Comparison of ENCODE assay signal across 8 mouse cellular contexts in the genomic region with DNA sequence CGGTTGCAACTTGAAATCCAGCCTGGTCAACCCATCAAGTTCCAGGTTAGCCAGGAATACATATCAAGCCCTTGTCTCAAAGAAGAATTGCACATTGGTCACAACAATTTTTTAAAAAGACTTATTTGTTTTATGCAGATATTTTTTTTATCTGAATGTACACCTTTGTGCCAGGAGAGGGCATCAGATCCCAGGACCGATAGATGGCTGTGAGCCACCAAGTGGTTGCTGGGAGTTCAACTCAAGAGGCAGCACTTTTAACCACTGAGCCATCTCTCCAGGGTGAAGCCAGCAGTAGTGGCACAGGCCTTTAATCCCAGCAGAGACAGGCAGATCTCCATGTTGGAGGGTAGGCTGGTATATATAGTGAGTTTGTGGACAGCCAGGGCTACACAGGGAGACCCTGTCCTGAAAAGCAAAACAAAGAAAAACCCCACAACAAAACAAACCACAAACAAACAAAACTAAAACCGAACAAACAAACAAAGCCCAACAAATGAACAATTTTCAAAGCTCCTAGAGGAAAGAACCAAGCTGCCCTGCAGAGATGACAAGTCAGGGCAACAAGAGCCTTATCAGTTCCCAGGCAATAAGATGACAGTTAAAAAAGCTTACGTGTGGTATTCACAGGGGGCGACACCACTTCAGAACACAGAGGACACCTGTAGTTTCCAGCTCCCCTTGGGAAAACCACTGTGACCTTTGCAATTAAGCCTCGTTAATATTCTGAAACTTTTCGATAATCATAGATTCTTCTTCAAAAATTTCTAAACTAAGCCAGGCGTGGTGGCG. TPM values are rescaled to one million over a fixed set of nuclear protein-coding genes. Genes with fewer than 3 reads are reported as not detected.
DNase-seq lines count a peak whose midpoint lies in the region; ATAC-seq and TF ChIP-seq lines count a peak whose summit lies in the region.
"Had no signal": no experiment of that assay in that cellular context is flagged by ENCODE, and none has a peak within 500 bp of the region (broad histone marks: within the 10 kb centered on the region; RNA-seq: fewer than 3 reads in every experiment).

No protein-coding gene starts in this region.

- dilution Hi-C loops in CH12.LX (cut with MboI; ENCODE audit: extremely low pct_ligation_motif_present, extremely low pct_unique_long_range_greater_than_20kb, low sequenced_read_pairs), result no loop called here

- no peaks in the 10 kb centered on the region for H3K36me3 ChIP-seq in kidney, embryonic 16.5 days (ENCODE audit: insufficient read depth, low read length)
- H3K36me3 ChIP-seq in CH12.LX (replicated peaks in 1 of 2; ENCODE audit: control insufficient read depth in 1 of 2, insufficient read depth in 1 of 2, low read length in 1 of 2), result no peaks in the 10 kb centered on the region
- H3K36me3 ChIP-seq: limb, embryonic 15.5 days had no signal

- TF ChIP-seq POLR2A in CH12.LX (IDR thresholded peaks at IDR 0.05; ENCODE audit: low read depth, low read length), result no peak

- ATAC-seq in kidney, embryonic 16.5 days (ENCODE audit: low FRiP score, low TSS enrichment), result no peak

- H3K27ac ChIP-seq in kidney, embryonic 16.5 days (ENCODE audit: low read length), result no peak overlapping the region
- H3K27ac ChIP-seq in CH12.LX (ENCODE audit: insufficient read depth, low read depth), result no peak overlapping the region
- H3K27ac ChIP-seq: limb, embryonic 15.5 days had no signal

- H3K4me1 ChIP-seq in kidney, embryonic 16.5 days (ENCODE audit: insufficient read depth, low read length), result peaks cover 9% of the 10 kb centered on the region
- H3K4me1 ChIP-seq in CH12.LX (ENCODE audit: control insufficient read depth in 1 of 2, insufficient read depth in 2 of 2), result peaks cover 7 to 36% of the 10 kb centered on the region in 2 experiments

- 75% methylated on average over 9 of the region's 9 CpGs for WGBS in kidney, embryonic 16.5 days

- H3K9me3 ChIP-seq in kidney, embryonic 16.5 days (ENCODE audit: low read length), result no peaks in the 10 kb centered on the region
- H3K9me3 ChIP-seq in CH12.LX (replicated peaks; ENCODE audit: low read length), result no peaks in the 10 kb centered on the region
- H3K9me3 ChIP-seq: limb, embryonic 15.5 days had no signal

- H3K79me2 ChIP-seq in CH12.LX (replicated peaks; ENCODE audit: control insufficient read depth, extremely low read depth, insufficient read depth, poor library complexity, severe bottlenecking), result peaks cover 4% of the 10 kb centered on the region; the same call in 1 of the 2 replicates

- H3K9ac ChIP-seq in kidney, embryonic 16.5 days (replicated peaks; ENCODE audit: low read length), result no peak overlapping the region
- no peak overlapping the region for H3K9ac ChIP-seq in CH12.LX (ENCODE audit: insufficient read depth, low read depth)
- H3K9ac ChIP-seq: limb, embryonic 15.5 days had no signal

- in situ Hi-C loops in CH12.LX (cut with MboI; ENCODE audit: low pct_ligation_motif_present, low pct_unique_long_range_greater_than_20kb, low sequenced_read_pairs), result loop anchor here (5.0 kb wide), 1 partner anchor 42 kb away; a partner anchor contains a TSS

- H3K4me3 ChIP-seq in kidney, embryonic 16.5 days (ENCODE audit: low read length), result no peak overlapping the region
- no peak overlapping the region for H3K4me3 ChIP-seq in CH12.LX (replicated peaks in 1 of 3; ENCODE audit: low read depth in 2 of 3, low read length in 2 of 3, poor library complexity in 1 of 3)
- H3K4me3 ChIP-seq: limb, embryonic 15.5 days had no signal

- TF ChIP-seq EP300 in CH12.LX (IDR thresholded peaks at IDR 0.05; ENCODE audit: low read length), result no peak

- peak; percentile 45 for DNase-seq in kidney, adult 18-20 months
- DNase-seq in CH12.LX (ENCODE audit: extremely low read depth) (peak; percentile 71), adipocyte (ENCODE audit: low spot score) (peak; percentile 81)
- peak; percentile 67 to 70 for DNase-seq in kidney, postnatal 36 days
- DNase-seq in natural killer cell, adult 2 months (ENCODE audit: low spot score in 2 of 2), result peak; percentile 60 to 71
- DNase-seq in ovary, postnatal 10 days (ENCODE audit: low spot score), result no peak

- no peak overlapping the region for H3K4me2 ChIP-seq in kidney, embryonic 16.5 days (replicated peaks; ENCODE audit: low read depth, low read length)
- H3K4me2 ChIP-seq in CH12.LX (ENCODE audit: insufficient read depth, low read depth, poor library complexity, severe bottlenecking), result no peak overlapping the region
- H3K4me2 ChIP-seq: limb, embryonic 15.5 days had no signal

- no peaks in the 10 kb centered on the region for H3K27me3 ChIP-seq in kidney, embryonic 16.5 days (ENCODE audit: insufficient read depth, low read length)
- no peaks in the 10 kb centered on the region for H3K27me3 ChIP-seq in CH12.LX (replicated peaks)
- H3K27me3 ChIP-seq: limb, embryonic 15.5 days had no signal

- TF ChIP-seq CTCF in CH12.LX (conservative IDR thresholded peaks at IDR 0.05 in 1 of 2, IDR thresholded peaks at IDR 0.05 in 1 of 2; ENCODE audit: low read depth in 2 of 2, low read length in 2 of 2), result peak; percentile 23 to 99; a peak in 3 of 4 replicates

- peak; percentile 53 for TF ChIP-seq RAD21 in CH12.LX (IDR thresholded peaks at IDR 0.05; ENCODE audit: low read depth, low read length)

TF ChIP-seq in CH12.LX, 34 proteins besides CTCF, POLR2A, EP300 and RAD21:
- TF ChIP-seq JUND (conservative IDR thresholded peaks at IDR 0.05; ENCODE audit: low read depth, low read length) (no peak), NELFE (IDR thresholded peaks at IDR 0.05; ENCODE audit: low read depth, low read length) (peak; percentile 34; the same call in 1 of the 2 replicates), IRF4 (IDR thresholded peaks at IDR 0.05; ENCODE audit: low read depth, low read length) (peak; percentile 25; the same call in 1 of the 2 replicates), ZNF384 (IDR thresholded peaks at IDR 0.05; ENCODE audit: low read depth, low read length) (peak; percentile 83), UBTF (IDR thresholded peaks at IDR 0.05; ENCODE audit: low read depth, low read length) (no peak), SMC3 (IDR thresholded peaks at IDR 0.05; ENCODE audit: low read depth, low read length) (peak; percentile 85), GABPA (IDR thresholded peaks at IDR 0.05; ENCODE audit: insufficient replicate concordance, low read depth, low read length) (no peak)

RNA-seq across cellular contexts. Expression of a gene that starts 4.5 kb away (rescaled TPM):
- 106 and 110 TPM in 2 replicates for polyA plus RNA-seq in kidney, embryonic 16.5 days (2015; fragmentation: Nextera tagmentation; extraction: Ambion mirVana)
- total RNA-seq in CH12.LX (2012; rRNA removed), result 81.1 and 82.7 TPM in 2 replicates
- 41.0 and 42.8 TPM in 2 replicates for total RNA-seq in CH12.LX (2014; rRNA removed)
- 61.9 and 78.2 TPM in 2 replicates for polyA plus RNA-seq in CH12.LX (2012; ENCODE audit: insufficient read length, low read depth)

RNA-seq across cellular contexts. Expression of a gene that starts 39.6 kb away (rescaled TPM):
- 7.2 and 10.1 TPM in 2 replicates for polyA plus RNA-seq in kidney, embryonic 16.5 days (2015; fragmentation: Nextera tagmentation; extraction: Ambion mirVana)
- total RNA-seq in CH12.LX (2012; rRNA removed), result 15.5 and 17.5 TPM in 2 replicates
- total RNA-seq in CH12.LX (2014; rRNA removed), result 0.74 and 0.98 TPM in 2 replicates
- 1.9 and 2.3 TPM in 2 replicates for polyA plus RNA-seq in CH12.LX (2012; ENCODE audit: insufficient read length, low read depth)

RNA-seq across cellular contexts. Expression of a gene that starts 50.3 kb away (rescaled TPM):
- 0.04 and 0.09 TPM in 2 replicates for polyA plus RNA-seq in kidney, embryonic 16.5 days (2015; fragmentation: Nextera tagmentation; extraction: Ambion mirVana)
- total RNA-seq in CH12.LX (2012; rRNA removed) (43.5 and 46.0 TPM in 2 replicates), CH12.LX (2014; rRNA removed) (24.8 and 27.8 TPM in 2 replicates)
- polyA plus RNA-seq in CH12.LX (2012; ENCODE audit: insufficient read length, low read depth), result 26.1 and 27.8 TPM in 2 replicates

RNA-seq across cellular contexts. Expression of a gene that starts 55.0 kb away (rescaled TPM):
- polyA plus RNA-seq in kidney, embryonic 16.5 days (2015; fragmentation: Nextera tagmentation; extraction: Ambion mirVana), result 2.7 and 4.4 TPM in 2 replicates
- total RNA-seq in CH12.LX (2012; rRNA removed) (1.2 and 1.7 TPM in 2 replicates), CH12.LX (2014; rRNA removed) (0.05 TPM in 2 replicates)
- 0.16 and 0.44 TPM in 2 replicates for polyA plus RNA-seq in CH12.LX (2012; ENCODE audit: insufficient read length, low read depth)

RNA-seq across cellular contexts. Expression of a gene that starts 55.3 kb away (rescaled TPM):
- 205 and 208 TPM in 2 replicates for polyA plus RNA-seq in kidney, embryonic 16.5 days (2015; fragmentation: Nextera tagmentation; extraction: Ambion mirVana)
- total RNA-seq in CH12.LX (2012; rRNA removed) (81.5 and 85.9 TPM in 2 replicates), CH12.LX (2014; rRNA removed) (110 and 148 TPM in 2 replicates)
- 72.8 and 79.9 TPM in 2 replicates for polyA plus RNA-seq in CH12.LX (2012; ENCODE audit: insufficient read length, low read depth)

Comparison
In these comparisons a context has a peak if more than half of its experiments do, and no peak if none do; other contexts are left out.
1. RNA of a gene that starts 50.3 kb away (polyA plus RNA-seq): 26.1 to 27.8 TPM in CH12.LX; 0.04 to 0.09 TPM in kidney, embryonic 16.5 days; every median in the first group is over 10 times any median in the second.